9 mouse cellular contexts compared by ENCODE assay signal in genomic region chr5:114603975-114604374, GRCm38 (mm10). TPM values are rescaled to one million over a fixed set of nuclear protein-coding genes. Genes with fewer than 3 reads are reported as not detected.
DNase-seq lines count a peak whose midpoint lies in the region; TF ChIP-seq lines count a peak whose summit lies in the region.
"Had no signal": no experiment of that assay in that cellular context is flagged by ENCODE, and none has a peak within 500 bp of the region (broad histone marks: within the 10 kb centered on the region; RNA-seq: fewer than 3 reads in every experiment).

No protein-coding gene starts in this region.

- TF ChIP-seq POLR2A in cerebellum, adult 2 months (IDR thresholded peaks at IDR 0.05; ENCODE audit: borderline replicate concordance, insufficient read depth, low read length): no peak
- no peak for TF ChIP-seq POLR2A in small intestine, adult 2 months (IDR thresholded peaks at IDR 0.05; ENCODE audit: low read depth, low read length)

- DNase-seq in cerebellum, adult 2 months: no peak
- no peak for DNase-seq in cerebellum, adult 9-10 months
- no peak for DNase-seq in layer of hippocampus, adult 2 months (ENCODE audit: low spot score in 2 of 2)
- no peak for DNase-seq in layer of hippocampus, postnatal 14 days (ENCODE audit: low spot score in 2 of 2)
- peak; percentile 41 for DNase-seq in thymus, postnatal 0 days (ENCODE audit: low spot score)
- DNase-seq in thymus, postnatal 36 days: no peak
- DNase-seq in spleen, postnatal 4 days (ENCODE audit: low spot score in 2 of 2): no peak

- no peak overlapping the region for H3K27ac ChIP-seq in cerebellum, adult 2 months (ENCODE audit: insufficient read depth, low read length)
- no peak overlapping the region for H3K27ac ChIP-seq in layer of hippocampus, adult 2 months
- H3K27ac ChIP-seq in small intestine, adult 2 months (ENCODE audit: insufficient read depth, low read depth, low read length): no peak overlapping the region
- H3K27ac ChIP-seq: limb, embryonic 13.5 days had no signal

- peaks cover 12% of the 10 kb centered on the region for H3K4me1 ChIP-seq in cerebellum, adult 2 months (ENCODE audit: control insufficient read depth, insufficient read depth, low read length)
- peaks cover 2% of the 10 kb centered on the region; the same call in 1 of the 2 replicates for H3K4me1 ChIP-seq in small intestine, adult 2 months (ENCODE audit: control insufficient read depth, insufficient read depth, insufficient read length, low read length)

- no peaks in the 10 kb centered on the region for H3K27me3 ChIP-seq in cerebellum, adult 2 months (ENCODE audit: control insufficient read depth, insufficient read depth, low read length)
- no peaks in the 10 kb centered on the region for H3K27me3 ChIP-seq in small intestine, adult 2 months (ENCODE audit: control insufficient read depth, insufficient read depth, low read length)

- no peaks in the 10 kb centered on the region for H3K36me3 ChIP-seq in small intestine, adult 2 months (ENCODE audit: control insufficient read depth, insufficient read depth, low read length)
- H3K36me3 ChIP-seq: limb, embryonic 13.5 days had no signal

- no peak overlapping the region for H3K4me3 ChIP-seq in cerebellum, adult 2 months (replicated peaks; ENCODE audit: insufficient read depth, low read depth, low read length)
- H3K4me3 ChIP-seq in layer of hippocampus, adult 2 months: no peak overlapping the region
- no peak overlapping the region for H3K4me3 ChIP-seq in small intestine, adult 2 months (ENCODE audit: low read depth, low read length)
- H3K4me3 ChIP-seq: limb, embryonic 13.5 days had no signal

- peak; percentile 24; the same call in 1 of the 2 replicates for TF ChIP-seq CTCF in cerebellum, adult 2 months (IDR thresholded peaks at IDR 0.05; ENCODE audit: borderline replicate concordance, insufficient read depth, low read depth, low read length)
- peak; percentile 65 for TF ChIP-seq CTCF in layer of hippocampus, adult 2 months (conservative IDR thresholded peaks at IDR 0.05)
- TF ChIP-seq CTCF in small intestine, adult 2 months (IDR thresholded peaks at IDR 0.05; ENCODE audit: extremely low read depth, insufficient read length, insufficient replicate concordance, low read depth, low read length): peak; percentile 42; the same call in 1 of the 2 replicates

- WGBS in cerebellum, adult 2 months: 81% methylated on average over 5 of the region's 5 CpGs
- WGBS in small intestine, adult 2 months: 78% methylated on average over 5 of the region's 5 CpGs

RNA-seq across cellular contexts. Expression of gene Fam222a, which starts 36.2 kb away (rescaled TPM):
- 18.7 and 20.5 TPM in 2 replicates for polyA plus RNA-seq in cerebellum, adult 2 months (2012; rRNA removed)
- 1 to 10 TPM; 3.5 to 4.1 TPM for total RNA-seq in layer of hippocampus, adult 2 months (2021)
- 1 to 10 TPM; 7.6 to 7.8 TPM for total RNA-seq in layer of hippocampus, postnatal 14 days (2021)
- 1.6 and 2.3 TPM in 2 replicates for polyA plus RNA-seq in thymus, postnatal 0 days (2015; fragmentation: Nextera tagmentation; extraction: Ambion mirVana)
- 2.8 and 5.3 TPM in 2 replicates for polyA plus RNA-seq in small intestine, adult 2 months (2012; rRNA removed)

RNA-seq across cellular contexts. Expression of gene Trpv4, which starts 54.2 kb away (rescaled TPM):
- polyA plus RNA-seq in cerebellum, adult 2 months (2012; rRNA removed): 3.0 and 5.5 TPM in 2 replicates
- 1 to 10 TPM; 2.0 to 2.3 TPM for total RNA-seq in layer of hippocampus, adult 2 months (2021)
- total RNA-seq in layer of hippocampus, postnatal 14 days (2021): 1 to 10 TPM; 2.2 to 5.7 TPM
- 1.1 TPM in 2 replicates for polyA plus RNA-seq in thymus, postnatal 0 days (2015; fragmentation: Nextera tagmentation; extraction: Ambion mirVana)
- 2.4 and 2.9 TPM in 2 replicates for polyA plus RNA-seq in small intestine, adult 2 months (2012; rRNA removed)
